Mouse (Mus musculus) kidney, embryonic 15.5 days (tissue): Measurements from ENCODE around the gene Stab1. TPM values are rescaled to one million over a fixed set of nuclear protein-coding genes. Genes with fewer than 3 reads are reported as not detected.
A peak's percentile ranks its signal among the peaks of the same experiment; 100 is the strongest.

Experiments
- ATAC-seq: fragments of 200-750 bp; cut with Nextera tagmentation; replicated peaks from 2 replicates; pipeline ENCODE4 v1.8.0; 2017; ENCODE audit warnings: moderate TSS enrichment; ENCODE audit not compliant: low FRiP score
- H3K27ac ChIP-seq: fragments of 300-500 bp; sonication (generic); 2 replicates; pipeline ENCODE4 v1.5.1; 2015; ENCODE audit warnings: mild to moderate bottlenecking, inconsistent platforms
- H3K27me3 ChIP-seq: fragments of 300-500 bp; sonication (generic); 2 replicates; pipeline ENCODE4 v1.6.1; 2015; ENCODE audit warnings: inconsistent platforms
- H3K36me3 ChIP-seq: fragments of 300-500 bp; sonication (generic); 2 replicates; pipeline ENCODE4 v1.6.1; 2015; ENCODE audit warnings: inconsistent platforms
- H3K4me1 ChIP-seq: fragments of 300-500 bp; sonication (generic); 2 replicates; pipeline ENCODE4 v1.6.1; 2015; ENCODE audit warnings: inconsistent platforms
- H3K4me2 ChIP-seq: fragments of 300-500 bp; sonication (generic); 2 replicates; pipeline ENCODE4 v1.6.1; 2015; ENCODE audit warnings: moderate library complexity, mild to moderate bottlenecking, inconsistent platforms
- H3K4me3 ChIP-seq: fragments of 300-500 bp; sonication (generic); replicated peaks from 2 replicates; pipeline ENCODE4 v1.5.1; 2015; ENCODE audit warnings: mild to moderate bottlenecking, inconsistent platforms
- H3K9ac ChIP-seq: fragments of 300-500 bp; sonication (generic); 2 replicates; pipeline ENCODE4 v1.6.1; 2015; ENCODE audit warnings: mild to moderate bottlenecking, inconsistent platforms
- H3K9me3 ChIP-seq: fragments of 300-500 bp; sonication (generic); replicated peaks from 2 replicates; pipeline ENCODE4 v1.6.1; 2016; ENCODE audit warnings: inconsistent platforms
- WGBS: fragments of 180-500 bp; shearing (Covaris S2); methylation state at CpG from one replicate; pipeline ENCODE4 v1.1.7; 2015; ENCODE audit warnings: mixed read lengths; 5-methylcytosine and 5-hydroxymethylcytosine counted together
- polyA plus RNA-seq: library from polyadenylated mRNA; unstranded; fragments of >200 nt; fragmentation: Nextera tagmentation; extraction: Ambion mirVana; gene quantifications from 2 replicates; pipeline ENCODE4 v1.2.1, GENCODE M21; 2015

Stab1 gene
- polyA plus RNA-seq, 1 experiment from 2014 or later: 40.6 TPM

- Histone ChIP-seq H3K4me1 (peaks cover 36% of the 10 kb centered on the region), H3K4me2 (no peak overlapping the region), H3K27me3 (no peaks in the 10 kb centered on the region), H3K4me3 (no peak overlapping the region), H3K36me3 (no peaks in the 10 kb centered on the region), H3K9me3 (no peaks in the 10 kb centered on the region), H3K27ac (no peak overlapping the region), H3K9ac (no peak overlapping the region)
- ATAC-seq: no peak
- WGBS: 87% methylated on average over 7 of the region's 7 CpGs
These were observed 7.2 kb downstream of the Stab1 start for GRCm38 (mm10) chr14:31161191-31161590.

- WGBS: 78% methylated on average over 27 of the region's 27 CpGs
- no peak overlapping the region for H3K4me3 ChIP-seq
- no peak overlapping the region for H3K9ac ChIP-seq
- no peak overlapping the region for H3K4me2 ChIP-seq
- ATAC-seq: no peak
- H3K4me1 ChIP-seq: peaks cover 29% of the 10 kb centered on the region
- no peak overlapping the region for H3K27ac ChIP-seq
- no peaks in the 10 kb centered on the region for H3K9me3 ChIP-seq
- no peaks in the 10 kb centered on the region for H3K27me3 ChIP-seq
- no peaks in the 10 kb centered on the region for H3K36me3 ChIP-seq
These were observed 8.0 kb downstream of the Stab1 start for GRCm38 (mm10) chr14:31160196-31161150.

GRCm38 (mm10) chr14:31145694-31146093 lies 22.7 kb downstream of the Stab1 start:
- no peak for ATAC-seq
- Histone ChIP-seq H3K36me3 (peaks cover 29% of the 10 kb centered on the region), H3K4me2 (no peak overlapping the region), H3K4me3 (no peak overlapping the region), H3K27ac (no peak overlapping the region), H3K9ac (no peak overlapping the region), H3K4me1 (no peaks in the 10 kb centered on the region), H3K9me3 (no peaks in the 10 kb centered on the region), H3K27me3 (no peaks in the 10 kb centered on the region)
- WGBS: 88% methylated on average over 11 of the region's 11 CpGs

- Histone ChIP-seq H3K4me1 (peaks cover 19% of the 10 kb centered on the region), H3K27me3 (no peaks in the 10 kb centered on the region), H3K9me3 (no peaks in the 10 kb centered on the region), H3K4me3 (no peak overlapping the region), H3K4me2 (no peak overlapping the region), H3K27ac (no peak overlapping the region), H3K36me3 (peaks cover 76% of the 10 kb centered on the region), H3K9ac (no peak overlapping the region)
- WGBS: 95% methylated on average over 14 of the region's 14 CpGs
- no peak for ATAC-seq
These were observed 27.4 kb downstream of the Stab1 start for GRCm38 (mm10) chr14:31141011-31141410.

GRCm38 (mm10) chr14:31140141-31140540 lies 28.3 kb downstream of the Stab1 start:
- Histone ChIP-seq H3K4me1 (peaks cover 19% of the 10 kb centered on the region), H3K4me2 (no peak overlapping the region), H3K4me3 (no peak overlapping the region), H3K9ac (no peak overlapping the region), H3K27me3 (no peaks in the 10 kb centered on the region), H3K36me3 (peaks cover 85% of the 10 kb centered on the region), H3K9me3 (no peaks in the 10 kb centered on the region), H3K27ac (no peak overlapping the region)
- no peak for ATAC-seq
- WGBS: 86% methylated on average over 15 of the region's 15 CpGs

- no peak overlapping the region for H3K4me3 ChIP-seq
- H3K36me3 ChIP-seq: peaks cover 90% of the 10 kb centered on the region
- no peaks in the 10 kb centered on the region for H3K9me3 ChIP-seq
- 88% methylated on average over 12 of the region's 12 CpGs for WGBS
- H3K27me3 ChIP-seq: no peaks in the 10 kb centered on the region
- no peak overlapping the region for H3K27ac ChIP-seq
- H3K9ac ChIP-seq: no peak overlapping the region
- peaks cover 19% of the 10 kb centered on the region for H3K4me1 ChIP-seq
- no peak for ATAC-seq
- H3K4me2 ChIP-seq: no peak overlapping the region
These were observed 28.8 kb downstream of the Stab1 start for GRCm38 (mm10) chr14:31139666-31140065.

- H3K9ac ChIP-seq: no peak overlapping the region
- WGBS: 83% methylated on average over 9 of the region's 9 CpGs
- peaks cover 95% of the 10 kb centered on the region for H3K36me3 ChIP-seq
- H3K4me1 ChIP-seq: peaks cover 22% of the 10 kb centered on the region
- H3K27ac ChIP-seq: no peak overlapping the region
- H3K9me3 ChIP-seq: no peaks in the 10 kb centered on the region
- no peak for ATAC-seq
- H3K27me3 ChIP-seq: no peaks in the 10 kb centered on the region
- H3K4me3 ChIP-seq: no peak overlapping the region
- H3K4me2 ChIP-seq: no peak overlapping the region
These were observed 29.5 kb downstream of the Stab1 start for GRCm38 (mm10) chr14:31138897-31139429.

GRCm38 (mm10) chr14:31138219-31138896 lies 30.1 kb downstream of the Stab1 start:
- Histone ChIP-seq H3K4me2 (no peak overlapping the region), H3K4me1 (peaks cover 28% of the 10 kb centered on the region), H3K27ac (peak overlapping the region; percentile 67), H3K4me3 (no peak overlapping the region), H3K36me3 (peaks cover 93% of the 10 kb centered on the region), H3K9me3 (no peaks in the 10 kb centered on the region), H3K9ac (no peak overlapping the region), H3K27me3 (no peaks in the 10 kb centered on the region)
- ATAC-seq: no peak
- WGBS: 83% methylated on average over 22 of the region's 35 CpGs

GRCm38 (mm10) chr14:31137791-31138190 lies 30.6 kb downstream of the Stab1 start:
- H3K4me3 ChIP-seq: no peak overlapping the region
- no peak overlapping the region for H3K9ac ChIP-seq
- peaks cover 87% of the 10 kb centered on the region for H3K36me3 ChIP-seq
- 65% methylated on average over 11 of the region's 11 CpGs for WGBS
- no peaks in the 10 kb centered on the region for H3K9me3 ChIP-seq
- no peaks in the 10 kb centered on the region for H3K27me3 ChIP-seq
- H3K4me2 ChIP-seq: no peak overlapping the region
- peaks cover 34% of the 10 kb centered on the region for H3K4me1 ChIP-seq
- ATAC-seq: 0 out of 2 replicates have a peak, but pooled peaks have one; percentile 15
- H3K27ac ChIP-seq: peak overlapping the region; percentile 67

- 69% methylated on average over 10 of the region's 10 CpGs for WGBS
- Histone ChIP-seq H3K4me3 (no peak overlapping the region), H3K27ac (peak overlapping the region; percentile 67), H3K27me3 (no peaks in the 10 kb centered on the region), H3K4me1 (peaks cover 39% of the 10 kb centered on the region), H3K4me2 (no peak overlapping the region), H3K9ac (no peak overlapping the region), H3K36me3 (peaks cover 82% of the 10 kb centered on the region), H3K9me3 (no peaks in the 10 kb centered on the region)
- ATAC-seq: no peak
These were observed 31.2 kb downstream of the Stab1 start for GRCm38 (mm10) chr14:31137281-31137595.

- H3K27ac ChIP-seq: peak overlapping the region; percentile 67; the same call in 1 of the 2 replicates
- no peak overlapping the region for H3K9ac ChIP-seq
- no peak overlapping the region for H3K4me3 ChIP-seq
- H3K27me3 ChIP-seq: no peaks in the 10 kb centered on the region
- no peak overlapping the region for H3K4me2 ChIP-seq
- 89% methylated on average over 26 of the region's 26 CpGs for WGBS
- H3K36me3 ChIP-seq: peaks cover 76% of the 10 kb centered on the region
- no peaks in the 10 kb centered on the region for H3K9me3 ChIP-seq
- ATAC-seq: no peak
- peaks cover 44% of the 10 kb centered on the region for H3K4me1 ChIP-seq
These were observed 31.8 kb downstream of the Stab1 start for GRCm38 (mm10) chr14:31136411-31137280.
